ENCODE assay signal across 21 mouse cellular contexts in genomic region chr14:19988410-19988809, GRCm38 (mm10). TPM values are rescaled to one million over a fixed set of nuclear protein-coding genes. Genes with fewer than 3 reads are reported as not detected.
DNase-seq lines count a peak whose midpoint lies in the region; ATAC-seq and TF ChIP-seq lines count a peak whose summit lies in the region.
"Had no signal": no experiment of that assay in that cellular context is flagged by ENCODE, and none has a peak within 500 bp of the region (broad histone marks: within the 10 kb centered on the region; RNA-seq: fewer than 3 reads in every experiment).

No protein-coding gene starts in this region.

- DNase-seq in midbrain, embryonic 10.5 days (ENCODE audit: low spot score) = no peak
- no peak for DNase-seq in midbrain, embryonic 11.5 days (ENCODE audit: low spot score, missing footprints)
- no peak for DNase-seq in urinary bladder, postnatal 14 days (ENCODE audit: low spot score)
- no peak for DNase-seq in spleen, postnatal 10 days (ENCODE audit: low spot score in 2 of 2)
- no peak for DNase-seq in liver, postnatal 0 days
- DNase-seq: adrenal gland, postnatal 25 days; B cell, adult 2 months; cerebellum, adult 9-11 months; heart, postnatal 4 days; kidney, adult 11 months; kidney, postnatal 14 days; layer of hippocampus, postnatal 36 days; thymus, postnatal 4 days had no signal

- H3K27me3 ChIP-seq in midbrain, embryonic 10.5 days (ENCODE audit: low read depth, poor library complexity, severe bottlenecking) = no peaks in the 10 kb centered on the region
- no peaks in the 10 kb centered on the region for H3K27me3 ChIP-seq in midbrain, embryonic 11.5 days (ENCODE audit: control insufficient read depth, insufficient read depth, low read length)
- no peaks in the 10 kb centered on the region for H3K27me3 ChIP-seq in forebrain, embryonic 15.5 days
- no peaks in the 10 kb centered on the region for H3K27me3 ChIP-seq in hindbrain, embryonic 16.5 days (replicated peaks; ENCODE audit: control insufficient read depth, insufficient read depth, low read length)
- H3K27me3 ChIP-seq in neural tube, embryonic 15.5 days (replicated peaks) = no peaks in the 10 kb centered on the region
- H3K27me3 ChIP-seq in liver, postnatal 0 days (ENCODE audit: insufficient read depth, low read length) = no peaks in the 10 kb centered on the region
- H3K27me3 ChIP-seq: heart, embryonic 12.5 days; neural tube, embryonic 12.5 days had no signal

- WGBS in midbrain, embryonic 10.5 days = 93% methylated on average over 3 of the region's 3 CpGs
- WGBS in midbrain, embryonic 11.5 days = 87% methylated on average over 3 of the region's 3 CpGs
- WGBS in forebrain, embryonic 15.5 days = 80% methylated on average over 3 of the region's 3 CpGs
- 91% methylated on average over 3 of the region's 3 CpGs for WGBS in hindbrain, embryonic 16.5 days
- WGBS in neural tube, embryonic 15.5 days = 98% methylated on average over 3 of the region's 3 CpGs
- WGBS in liver, postnatal 0 days (ENCODE audit: insufficient replicate concordance) = 86% methylated on average over 3 of the region's 3 CpGs

- ATAC-seq in midbrain, embryonic 11.5 days (ENCODE audit: low FRiP score) = no peak
- no peak for ATAC-seq in forebrain, embryonic 15.5 days (replicated peaks)
- no peak for ATAC-seq in hindbrain, embryonic 16.5 days
- ATAC-seq in neural tube, embryonic 15.5 days (ENCODE audit: low FRiP score) = no peak
- ATAC-seq in liver, postnatal 0 days = no peak

- TF ChIP-seq EP300 in liver, postnatal 0 days (IDR thresholded peaks at IDR 0.05; ENCODE audit: low read depth) = no peak

- no peaks in the 10 kb centered on the region for H3K9me3 ChIP-seq in midbrain, embryonic 10.5 days (replicated peaks)
- H3K9me3 ChIP-seq in midbrain, embryonic 11.5 days (ENCODE audit: control insufficient read depth, low read length) = no peaks in the 10 kb centered on the region
- H3K9me3 ChIP-seq in forebrain, embryonic 15.5 days = no peaks in the 10 kb centered on the region
- no peaks in the 10 kb centered on the region for H3K9me3 ChIP-seq in hindbrain, embryonic 16.5 days (ENCODE audit: control insufficient read depth, low read length)
- H3K9me3 ChIP-seq in neural tube, embryonic 15.5 days (replicated peaks) = no peaks in the 10 kb centered on the region
- no peaks in the 10 kb centered on the region for H3K9me3 ChIP-seq in liver, postnatal 0 days (ENCODE audit: low read length)
- H3K9me3 ChIP-seq: G1E; heart, embryonic 12.5 days; neural tube, embryonic 12.5 days had no signal

- H3K27ac ChIP-seq in midbrain, embryonic 10.5 days (replicated peaks) = peak overlapping the region; percentile 97
- H3K27ac ChIP-seq in midbrain, embryonic 11.5 days (ENCODE audit: low read depth, low read length) = no peak overlapping the region
- peak overlapping the region; percentile 73 for H3K27ac ChIP-seq in forebrain, embryonic 15.5 days (replicated peaks)
- H3K27ac ChIP-seq in hindbrain, embryonic 16.5 days (ENCODE audit: low read depth, low read length) = peak overlapping the region; percentile 44; the same call in 1 of the 2 replicates
- peak overlapping the region; percentile 54; the same call in 1 of the 2 replicates for H3K27ac ChIP-seq in neural tube, embryonic 15.5 days (replicated peaks)
- no peak overlapping the region for H3K27ac ChIP-seq in liver, postnatal 0 days (ENCODE audit: low read depth)
- H3K27ac ChIP-seq: liver, embryonic 14.5 days; neural tube, embryonic 12.5 days had no signal

- no peak overlapping the region for H3K4me3 ChIP-seq in midbrain, embryonic 10.5 days
- no peak overlapping the region for H3K4me3 ChIP-seq in midbrain, embryonic 11.5 days (ENCODE audit: low read depth, low read length)
- no peak overlapping the region for H3K4me3 ChIP-seq in forebrain, embryonic 15.5 days
- H3K4me3 ChIP-seq in hindbrain, embryonic 16.5 days (ENCODE audit: low read length) = no peak overlapping the region
- H3K4me3 ChIP-seq in neural tube, embryonic 15.5 days (replicated peaks) = no peak overlapping the region
- H3K4me3 ChIP-seq in liver, postnatal 0 days (ENCODE audit: low read depth, low read length) = no peak overlapping the region
- H3K4me3 ChIP-seq: erythroblast, embryonic 14.5 days; heart, embryonic 12.5 days; neural tube, embryonic 12.5 days had no signal

- no peak overlapping the region for H3K4me2 ChIP-seq in midbrain, embryonic 11.5 days
- no peak overlapping the region for H3K4me2 ChIP-seq in forebrain, embryonic 15.5 days (replicated peaks)
- no peak overlapping the region for H3K4me2 ChIP-seq in hindbrain, embryonic 16.5 days (ENCODE audit: low read length)
- no peak overlapping the region for H3K4me2 ChIP-seq in neural tube, embryonic 15.5 days
- no peak overlapping the region for H3K4me2 ChIP-seq in liver, postnatal 0 days (ENCODE audit: low read depth, low read length)
- H3K4me2 ChIP-seq: heart, embryonic 12.5 days; neural tube, embryonic 12.5 days had no signal

- H3K36me3 ChIP-seq in midbrain, embryonic 10.5 days = no peaks in the 10 kb centered on the region
- no peaks in the 10 kb centered on the region for H3K36me3 ChIP-seq in midbrain, embryonic 11.5 days (ENCODE audit: control insufficient read depth, insufficient read depth, low read length)
- no peaks in the 10 kb centered on the region for H3K36me3 ChIP-seq in forebrain, embryonic 15.5 days
- H3K36me3 ChIP-seq in hindbrain, embryonic 16.5 days (ENCODE audit: control insufficient read depth, insufficient read depth, low read length) = no peaks in the 10 kb centered on the region
- no peaks in the 10 kb centered on the region for H3K36me3 ChIP-seq in neural tube, embryonic 15.5 days
- H3K36me3 ChIP-seq in liver, postnatal 0 days (replicated peaks; ENCODE audit: insufficient read depth, low read length) = no peaks in the 10 kb centered on the region
- H3K36me3 ChIP-seq: G1E; heart, embryonic 12.5 days; neural tube, embryonic 12.5 days had no signal

- H3K9ac ChIP-seq in midbrain, embryonic 11.5 days (ENCODE audit: low read length) = no peak overlapping the region
- no peak overlapping the region for H3K9ac ChIP-seq in forebrain, embryonic 15.5 days (replicated peaks)
- H3K9ac ChIP-seq in hindbrain, embryonic 16.5 days (ENCODE audit: low read depth, low read length) = no peak overlapping the region
- no peak overlapping the region for H3K9ac ChIP-seq in neural tube, embryonic 15.5 days (replicated peaks)
- no peak overlapping the region for H3K9ac ChIP-seq in liver, postnatal 0 days (replicated peaks)
- H3K9ac ChIP-seq: heart, embryonic 12.5 days; liver, embryonic 14.5 days; neural tube, embryonic 12.5 days had no signal

- H3K4me1 ChIP-seq in midbrain, embryonic 10.5 days = peaks cover 72% of the 10 kb centered on the region
- H3K4me1 ChIP-seq in midbrain, embryonic 11.5 days (ENCODE audit: control insufficient read depth, insufficient read depth, low read length) = peaks cover 35% of the 10 kb centered on the region
- H3K4me1 ChIP-seq in forebrain, embryonic 15.5 days = peaks cover 35% of the 10 kb centered on the region
- H3K4me1 ChIP-seq in hindbrain, embryonic 16.5 days (ENCODE audit: control insufficient read depth, insufficient read depth, low read depth, low read length) = peaks cover 29% of the 10 kb centered on the region
- H3K4me1 ChIP-seq in neural tube, embryonic 15.5 days = peaks cover 39% of the 10 kb centered on the region
- H3K4me1 ChIP-seq in liver, postnatal 0 days (ENCODE audit: insufficient read depth) = peaks cover 2% of the 10 kb centered on the region; the same call in 1 of the 2 replicates

- TF ChIP-seq CTCF in liver, postnatal 0 days (IDR thresholded peaks at IDR 0.05; ENCODE audit: low read depth) = no peak

RNA-seq across cellular contexts. Expression of gene Gng2, which starts 11.0 kb away (rescaled TPM):
- 82.4 and 121 TPM in 2 replicates for polyA plus RNA-seq in midbrain, embryonic 10.5 days (2016; fragmentation: Nextera tagmentation; extraction: Ambion mirVana)
- 134 and 152 TPM in 2 replicates for polyA plus RNA-seq in midbrain, embryonic 11.5 days (2014; fragmentation: Nextera tagmentation; extraction: Ambion mirVana)
- polyA plus RNA-seq in forebrain, embryonic 15.5 days (2015; fragmentation: Nextera tagmentation; extraction: Ambion mirVana) = 456 and 468 TPM in 2 replicates
- polyA plus RNA-seq in hindbrain, embryonic 16.5 days (2015; fragmentation: Nextera tagmentation; extraction: Ambion mirVana) = 362 and 384 TPM in 2 replicates
- 294 and 351 TPM in 2 replicates for polyA plus RNA-seq in neural tube, embryonic 15.5 days (2015; fragmentation: Nextera tagmentation; extraction: Ambion mirVana)
- polyA plus RNA-seq in liver, postnatal 0 days (2015; fragmentation: Nextera tagmentation; extraction: Ambion mirVana) = 6.2 and 8.3 TPM in 2 replicates
- polyA plus RNA-seq: erythroblast, embryonic 14.5 days had no signal

Comparison
In these comparisons a context has a peak if more than half of its experiments do, and no peak if none do; other contexts are left out.
1. H3K27ac ChIP-seq: peak in midbrain, embryonic 10.5 days (single experiment), forebrain, embryonic 15.5 days (single experiment), hindbrain, embryonic 16.5 days (single experiment) and neural tube, embryonic 15.5 days (single experiment); none in midbrain, embryonic 11.5 days (single experiment) and liver, postnatal 0 days (single experiment).